Mouse (Mus musculus): ENCODE data around the gene A430089I19Rik. TPM values are rescaled to one million over a fixed set of nuclear protein-coding genes. Genes with fewer than 3 reads are reported as not detected.

Gene A430089I19Rik
- not detected in 2 replicates for polyA plus RNA-seq (2012; rRNA removed; ENCODE audit: low replicate concordance)

DNA sequence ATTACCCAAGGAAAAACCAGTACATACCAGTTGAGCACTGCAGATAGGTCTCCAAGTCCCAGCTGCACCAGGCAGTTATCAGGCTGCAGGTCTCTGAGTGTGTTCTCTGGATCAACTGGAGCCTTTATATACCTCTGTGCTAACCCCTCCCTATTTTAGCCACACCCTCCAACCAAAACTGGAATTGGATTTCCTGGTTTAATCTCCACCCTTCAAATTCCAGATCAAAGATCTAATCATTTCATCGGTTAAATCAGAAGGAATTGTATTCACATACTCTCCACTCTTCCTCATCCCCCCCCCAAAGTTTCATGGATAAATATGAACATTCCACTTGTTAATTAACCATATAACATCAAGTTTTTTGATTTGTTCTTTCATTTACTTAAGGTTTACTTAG is at the start of gene A430089I19Rik:
A430089I19Rik (minus strand) TSS at position 101 of the 400 bp plus-strand sequence.

DNA sequence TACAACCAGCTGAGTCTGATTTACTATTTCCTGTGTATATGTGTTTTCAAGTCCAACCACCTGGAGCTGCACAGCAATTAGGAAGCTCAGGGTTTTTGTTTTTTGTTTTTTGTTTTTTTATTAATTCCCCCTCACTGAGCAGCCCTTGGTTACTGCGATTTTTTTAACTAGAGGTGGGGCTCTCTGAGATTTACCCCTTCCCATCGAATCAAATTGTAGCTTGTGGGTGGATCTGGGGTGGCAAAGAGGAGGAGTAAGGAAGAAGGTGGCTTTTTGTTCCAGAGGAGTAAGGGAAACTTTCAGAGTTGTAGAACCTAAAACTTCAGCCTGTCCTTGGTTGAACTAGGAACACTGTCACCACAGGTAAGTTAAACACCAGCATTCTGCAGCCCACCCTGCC is 32.9 kb upstream of the A430089I19Rik start, which contains the start of gene AA792892:
AA792892 (plus strand) TSS at position 301 of the 400 bp plus-strand sequence.

DNA sequence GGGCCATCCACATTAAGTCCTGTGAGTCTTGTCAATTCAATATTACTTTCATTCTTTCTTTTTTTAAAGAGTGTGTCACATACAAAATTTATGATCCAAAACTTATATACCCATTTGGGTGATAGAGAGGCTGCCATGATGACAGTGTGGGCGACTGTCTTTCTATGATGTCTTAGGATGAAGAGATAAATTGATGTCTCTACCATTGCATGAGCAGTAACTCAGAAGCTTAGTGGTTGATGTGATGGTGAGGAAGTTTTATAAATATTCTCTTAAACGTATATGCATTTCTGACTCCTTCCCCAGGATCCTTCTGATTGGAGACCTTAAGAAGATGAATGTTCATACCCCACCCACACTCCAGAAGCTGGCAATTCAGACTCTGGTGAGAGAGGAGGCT is 7.5 kb upstream of the A430089I19Rik start, which contains the start of gene Gm6502:
Gm6502 (plus strand) TSS at position 301 of the 400 bp plus-strand sequence.

Other genes with a start within 250 kb of the A430089I19Rik start
- not detected in 2 replicates for gene BC061212, start 236.3 kb downstream of the A430089I19Rik start, polyA plus RNA-seq (2012; rRNA removed; ENCODE audit: low replicate concordance)
- gene Gm6351, start 230.4 kb downstream of the A430089I19Rik start, polyA plus RNA-seq (2012; rRNA removed; ENCODE audit: low replicate concordance) = not detected in 2 replicates
- gene Gm3106, start 88.8 kb downstream of the A430089I19Rik start, polyA plus RNA-seq (2012; rRNA removed; ENCODE audit: low replicate concordance) = not detected in 2 replicates
- gene Gm6502, start 7.6 kb upstream of the A430089I19Rik start, polyA plus RNA-seq (2012; rRNA removed; ENCODE audit: low replicate concordance) = not detected in 2 replicates
- gene AA792892, start 33.0 kb upstream of the A430089I19Rik start, polyA plus RNA-seq (2012; rRNA removed; ENCODE audit: low replicate concordance) = not detected in 2 replicates
- gene Gm7682, start 139.0 kb upstream of the A430089I19Rik start, polyA plus RNA-seq (2012; rRNA removed; ENCODE audit: low replicate concordance) = not detected in 2 replicates
- gene Gm3139, start 219.5 kb upstream of the A430089I19Rik start, polyA plus RNA-seq (2012; rRNA removed; ENCODE audit: low replicate concordance) = not detected in 2 replicates